Mouse (Mus musculus) neural tube, embryonic 13.5 days (tissue): ENCODE results near the gene Kif5a. TPM values are rescaled to one million over a fixed set of nuclear protein-coding genes. Genes with fewer than 3 reads are reported as not detected.

ENCODE experiments used
- polyA plus RNA-seq: library from polyadenylated mRNA; unstranded; fragments of >200 nt; fragmentation: Nextera tagmentation; extraction: Ambion mirVana; gene quantifications from 2 replicates; pipeline ENCODE4 v1.2.1, GENCODE M21; 2015

Gene Kif5a
- polyA plus RNA-seq, 1 experiment from 2014 or later: 104 TPM

Other genes starting within 250 kb of the Kif5a start
- gene Tsfm, start 232.5 kb downstream of the Kif5a start, polyA plus RNA-seq: 53.3 and 65.1 TPM in 2 replicates
- gene Mettl1, start 221.9 kb downstream of the Kif5a start, polyA plus RNA-seq: 22.5 and 25.7 TPM in 2 replicates
- 0.20 and 0.25 TPM in 2 replicates for gene Eef1akmt3, start 221.8 kb downstream of the Kif5a start, polyA plus RNA-seq
- gene Cyp27b1, start 215.1 kb downstream of the Kif5a start, polyA plus RNA-seq: 0.12 and 0.28 TPM in 2 replicates
- gene March9, start 203.2 kb downstream of the Kif5a start, polyA plus RNA-seq: 5.4 and 6.3 TPM in 2 replicates
- 1,139 and 1,291 TPM in 2 replicates for gene Cdk4, start 199.8 kb downstream of the Kif5a start, polyA plus RNA-seq
- gene Tspan31, start 193.1 kb downstream of the Kif5a start, polyA plus RNA-seq: 125 and 136 TPM in 2 replicates
- gene Agap2, start 188.1 kb downstream of the Kif5a start, polyA plus RNA-seq: 1.9 and 2.3 TPM in 2 replicates
- gene Os9, start 142.2 kb downstream of the Kif5a start, polyA plus RNA-seq: 146 and 151 TPM in 2 replicates
- 45.0 and 45.1 TPM in 2 replicates for gene B4galnt1, start 98.1 kb downstream of the Kif5a start, polyA plus RNA-seq
- gene Slc26a10, start 82.7 kb downstream of the Kif5a start, polyA plus RNA-seq: 0.83 and 0.93 TPM in 2 replicates
- gene Arhgef25, start 73.3 kb downstream of the Kif5a start, polyA plus RNA-seq: 38.1 and 42.0 TPM in 2 replicates
- gene Dtx3, start 67.6 kb downstream of the Kif5a start, polyA plus RNA-seq: 188 and 221 TPM in 2 replicates
- gene Pip4k2c, start 51.8 kb downstream of the Kif5a start, polyA plus RNA-seq: 20.2 and 20.7 TPM in 2 replicates
- 285 and 322 TPM in 2 replicates for gene Dctn2, start 3.0 kb upstream of the Kif5a start, polyA plus RNA-seq
- gene Mbd6, start 25.7 kb upstream of the Kif5a start, polyA plus RNA-seq: 14.5 and 16.7 TPM in 2 replicates
- 103 and 110 TPM in 2 replicates for gene Mars, start 48.4 kb upstream of the Kif5a start, polyA plus RNA-seq
- gene Arhgap9, start 58.6 kb upstream of the Kif5a start, polyA plus RNA-seq: 1.0 and 1.4 TPM in 2 replicates
- 2.2 and 2.9 TPM in 2 replicates for gene Gli1, start 78.6 kb upstream of the Kif5a start, polyA plus RNA-seq
- not detected in 2 replicates for gene Inhbe, start 91.1 kb upstream of the Kif5a start, polyA plus RNA-seq
- gene Inhbc, start 107.1 kb upstream of the Kif5a start, polyA plus RNA-seq: not detected in 2 replicates
- gene R3hdm2, start 117.0 kb upstream of the Kif5a start, polyA plus RNA-seq: 30.6 and 33.3 TPM in 2 replicates
- gene Stac3, start 238.3 kb upstream of the Kif5a start, polyA plus RNA-seq: 2.4 and 3.2 TPM in 2 replicates